Mouse (Mus musculus): Measurements from ENCODE around the gene Efcab5.
A peak's percentile ranks its signal among the peaks of the same experiment; 100 is the strongest.
"Not testable (repeated sequence)": the region's sequence is repeated elsewhere in the genome, so short reads cannot be mapped to it uniquely, and the experiment has no call there.

Gene Efcab5

GRCm38 (mm10) chr11:77174531-77174930 is 14.2 kb downstream of the Efcab5 start:
- no peak for DNase-seq

- DNase-seq = no peak
Measured at GRCm38 (mm10) chr11:77173731-77174130, 15.0 kb downstream of the Efcab5 start.

- DNase-seq = no peak
Measured at GRCm38 (mm10) chr11:77160744-77161143, 28.0 kb downstream of the Efcab5 start.

DNA sequence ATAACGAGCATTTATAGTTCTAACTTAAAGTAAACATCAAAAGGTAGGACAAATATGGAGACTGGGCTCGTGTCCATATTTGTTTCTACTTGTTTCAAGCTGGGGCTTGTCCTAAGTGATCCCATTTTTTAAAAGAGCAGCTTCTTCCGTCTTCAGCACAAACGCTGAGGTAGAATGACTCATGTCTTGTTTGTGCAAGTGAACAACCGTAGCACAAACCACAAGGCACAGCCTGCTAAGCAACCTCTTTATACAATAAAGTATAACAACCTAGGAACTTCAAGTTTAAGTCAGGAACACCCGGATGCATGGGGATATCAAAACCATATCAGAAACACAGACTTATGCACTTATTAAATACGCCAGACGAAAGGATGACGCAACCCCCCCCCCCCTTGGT is 28.4 kb downstream of the Efcab5 start:
- DNase-seq = no peak

DNA sequence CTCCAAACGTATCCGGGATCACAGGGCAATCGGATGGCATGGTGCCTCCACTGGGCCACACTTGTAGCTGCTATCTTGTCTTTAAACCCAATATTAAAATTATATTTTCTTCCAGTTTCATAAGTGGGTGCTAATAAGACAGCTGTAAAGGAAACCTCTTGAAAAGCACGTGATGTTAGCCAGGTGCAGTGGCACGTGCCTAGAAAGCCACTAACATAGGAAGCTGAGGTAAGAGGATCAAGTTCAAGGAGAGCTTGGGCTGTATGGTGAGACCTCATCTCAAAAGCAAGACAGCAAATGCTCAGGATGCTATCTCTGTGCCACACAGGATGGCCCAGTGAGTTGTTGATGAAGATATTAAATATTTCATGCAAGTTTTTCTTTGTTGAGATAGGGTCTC is 34.6 kb downstream of the Efcab5 start:
- DNase-seq = no peak

- DNase-seq = no peak
Measured at GRCm38 (mm10) chr11:77150806-77151205, 38.0 kb downstream of the Efcab5 start.

- not testable (repeated sequence) for DNase-seq
Measured at GRCm38 (mm10) chr11:77149783-77150630, 38.8 kb downstream of the Efcab5 start.

- DNase-seq = no peak
Measured at GRCm38 (mm10) chr11:77148774-77149173, 40.0 kb downstream of the Efcab5 start.

- DNase-seq = no peak
Measured at GRCm38 (mm10) chr11:77147753-77148152, 41.0 kb downstream of the Efcab5 start.

GRCm38 (mm10) chr11:77145423-77145822 is 43.3 kb downstream of the Efcab5 start:
- no peak for DNase-seq

- no peak for DNase-seq
Measured at GRCm38 (mm10) chr11:77141938-77142337, 46.8 kb downstream of the Efcab5 start.

- DNase-seq = no peak
Measured at GRCm38 (mm10) chr11:77139976-77140375, 48.8 kb downstream of the Efcab5 start.

GRCm38 (mm10) chr11:77133450-77133849 is 55.3 kb downstream of the Efcab5 start:
- no peak for DNase-seq

- no peak for DNase-seq
Measured at GRCm38 (mm10) chr11:77132580-77132979, 56.2 kb downstream of the Efcab5 start.

DNA sequence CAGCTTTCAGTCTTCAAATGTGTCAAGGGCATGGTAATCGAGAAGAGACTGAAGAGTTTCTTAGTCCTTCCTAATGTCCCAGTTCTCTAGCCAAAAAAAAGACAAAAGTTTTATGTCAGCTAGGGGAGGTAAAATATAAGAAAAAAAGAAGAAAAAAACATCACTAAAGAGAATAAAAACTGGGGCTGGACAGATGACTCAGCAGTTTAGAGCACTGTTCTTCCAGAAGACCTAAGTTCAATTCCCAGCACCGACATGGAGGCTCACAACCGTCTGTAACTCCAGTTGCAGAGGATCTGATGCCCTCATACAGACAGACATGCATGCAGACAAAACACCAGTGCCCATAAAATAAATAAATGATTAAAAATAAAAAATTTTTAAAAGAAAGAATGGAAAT is 60.2 kb downstream of the Efcab5 start:
- no peak for DNase-seq

- DNase-seq = no peak
Measured at GRCm38 (mm10) chr11:77111141-77111540, 77.6 kb downstream of the Efcab5 start.

- no peak for DNase-seq
Measured at GRCm38 (mm10) chr11:77108442-77108841, 80.3 kb downstream of the Efcab5 start.

- not testable (repeated sequence) for DNase-seq
Measured at GRCm38 (mm10) chr11:77107872-77108271, 80.9 kb downstream of the Efcab5 start.

- no peak for DNase-seq
Measured at GRCm38 (mm10) chr11:77106961-77107360, 81.8 kb downstream of the Efcab5 start.

- DNase-seq = peak; percentile 77
Measured at GRCm38 (mm10) chr11:77100137-77100937, 88.4 kb downstream of the Efcab5 start.

DNA sequence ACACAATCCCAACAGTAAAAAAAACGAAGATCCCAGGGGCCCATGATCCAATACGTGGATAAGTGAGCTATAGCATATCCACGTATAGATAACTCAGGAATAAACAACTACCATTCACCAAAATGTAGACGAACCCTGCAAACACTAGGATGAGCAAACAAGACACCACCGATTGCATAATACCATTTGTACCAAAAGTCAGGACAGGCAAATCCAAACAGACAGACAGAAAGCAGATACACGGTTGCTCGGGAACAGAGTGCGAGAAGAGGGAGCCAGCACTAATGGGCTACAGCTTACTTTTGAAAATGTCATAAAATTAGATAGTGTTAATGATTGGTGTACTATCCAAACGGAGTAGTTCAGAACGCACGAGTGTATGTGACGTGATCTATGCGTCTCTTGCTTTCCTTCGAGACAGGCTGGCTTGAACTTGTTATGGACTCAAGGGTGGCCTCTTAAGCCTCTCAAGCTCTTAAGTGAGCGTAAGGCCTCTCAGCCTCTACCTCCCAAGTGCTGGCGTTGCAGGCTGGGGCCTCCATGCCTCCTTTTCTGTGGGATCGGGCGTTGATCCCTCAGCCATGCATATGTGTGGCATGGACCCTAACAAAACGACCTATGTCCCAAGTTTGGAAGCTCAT is 90.3 kb downstream of the Efcab5 start:
- no peak for DNase-seq

DNA sequence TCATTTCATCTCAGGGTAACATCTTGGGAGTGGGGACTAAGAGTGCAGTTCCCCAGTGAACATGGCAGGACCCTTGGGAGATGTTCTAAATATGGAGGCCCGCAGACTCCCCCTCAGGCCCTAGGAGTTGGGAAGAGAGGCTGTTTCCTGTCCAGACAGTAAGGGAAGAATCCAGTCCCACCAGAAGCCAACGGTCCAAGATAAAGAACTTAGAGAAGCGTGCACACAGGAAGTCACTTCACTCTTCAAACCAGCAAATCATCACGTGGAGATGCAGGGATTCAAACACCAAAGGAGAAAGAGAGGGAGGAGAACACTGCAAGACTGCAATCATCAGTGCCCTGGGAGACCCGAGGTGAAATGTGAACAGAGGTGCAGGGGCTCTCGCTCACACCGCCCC is 91.8 kb downstream of the Efcab5 start:
- DNase-seq = no peak

DNA sequence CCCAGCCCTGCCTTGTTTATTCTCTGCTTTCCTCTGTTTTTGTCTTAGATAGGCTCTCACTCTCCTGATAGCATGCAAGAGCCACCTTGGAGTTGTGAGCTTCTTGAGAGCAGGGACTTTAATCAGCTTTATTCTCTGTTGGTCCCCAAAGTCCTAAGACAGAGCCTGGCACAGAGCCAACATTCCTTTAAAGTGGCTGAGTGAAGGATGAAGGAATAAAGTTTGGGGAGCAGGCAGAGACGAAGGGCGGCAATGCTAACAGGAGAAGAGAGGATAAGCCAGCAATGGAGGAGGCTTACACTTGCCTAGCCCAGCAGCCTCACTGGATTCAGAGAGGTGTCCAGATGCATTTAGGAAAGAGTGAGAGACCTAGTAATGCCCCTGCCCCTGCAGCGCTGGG is 92.2 kb downstream of the Efcab5 start:
- DNase-seq = no peak

DNA sequence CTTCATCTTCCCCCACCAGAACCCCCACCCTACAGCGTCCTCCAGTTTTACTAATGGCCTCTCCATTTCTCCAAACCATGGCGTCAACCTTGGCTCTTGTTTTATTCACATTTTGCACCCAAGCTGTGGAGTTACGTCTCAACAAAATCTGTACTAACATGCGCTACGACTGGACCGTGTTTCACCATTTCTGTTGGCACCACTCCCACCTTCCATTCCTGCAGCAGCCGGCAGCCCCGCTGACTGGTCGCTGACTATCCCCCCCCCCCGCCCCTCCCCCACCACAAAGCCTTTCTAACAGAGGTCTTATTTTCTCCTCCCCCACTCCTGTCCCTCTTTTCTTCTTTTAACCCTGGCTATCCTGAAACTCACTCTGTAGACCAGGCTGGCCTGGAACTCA is 93.6 kb downstream of the Efcab5 start:
- DNase-seq = no peak

All from right cerebral cortex, postnatal 14 days (tissue).